Comparison of ENCODE assay signal across 9 mouse cellular contexts in the genomic region with DNA sequence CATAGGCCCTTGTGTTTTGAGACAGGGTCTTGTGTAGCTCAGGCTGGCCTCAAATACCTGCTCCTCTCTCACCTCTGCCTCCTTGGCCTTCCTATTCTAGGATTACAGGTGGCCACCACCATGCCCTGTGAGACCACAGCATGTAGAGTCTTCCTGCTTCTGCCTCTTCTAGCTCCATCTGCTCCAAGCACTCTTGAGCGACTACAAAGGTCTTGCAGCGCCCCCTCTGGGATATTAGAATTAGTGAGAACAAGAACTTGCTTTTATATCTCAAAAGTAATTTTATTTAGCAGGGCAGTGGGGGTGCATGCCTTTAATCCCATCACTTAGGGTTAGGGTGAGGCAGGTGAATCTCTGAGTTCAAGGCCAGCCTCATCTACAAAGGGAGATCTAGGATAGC.
DNase-seq lines count a peak whose midpoint lies in the region; ATAC-seq and TF ChIP-seq lines count a peak whose summit lies in the region.
"Had no signal": no experiment of that assay in that cellular context is flagged by ENCODE, and none has a peak within 500 bp of the region (broad histone marks: within the 10 kb centered on the region; RNA-seq: fewer than 3 reads in every experiment).

No protein-coding gene starts in this region.

- TF ChIP-seq EP300 in stomach, postnatal 0 days (optimal IDR thresholded peaks at IDR 0.05): no peak

- no peak overlapping the region for H3K27ac ChIP-seq in stomach, postnatal 0 days (replicated peaks)
- no peak overlapping the region for H3K27ac ChIP-seq in hindbrain, embryonic 12.5 days
- H3K27ac ChIP-seq: limb, embryonic 13.5 days had no signal

- H3K4me1 ChIP-seq in stomach, postnatal 0 days (replicated peaks; ENCODE audit: control insufficient read depth, insufficient read depth): peaks cover 4% of the 10 kb centered on the region
- peaks cover 15% of the 10 kb centered on the region for H3K4me1 ChIP-seq in hindbrain, embryonic 12.5 days

- no peak overlapping the region for H3K9ac ChIP-seq in stomach, postnatal 0 days (ENCODE audit: low read length)
- H3K9ac ChIP-seq in hindbrain, embryonic 12.5 days: no peak overlapping the region
- H3K9ac ChIP-seq: limb, embryonic 13.5 days had no signal

- no peak overlapping the region for H3K4me2 ChIP-seq in stomach, postnatal 0 days (replicated peaks; ENCODE audit: low read depth)
- no peak overlapping the region for H3K4me2 ChIP-seq in hindbrain, embryonic 12.5 days (replicated peaks)
- H3K4me2 ChIP-seq: limb, embryonic 13.5 days had no signal

- peak; percentile 53 for DNase-seq in kidney, postnatal 14 days
- DNase-seq in kidney, adult 11 months: no peak
- DNase-seq in MEL-GATA-1-ER (ENCODE audit: extremely low read depth, low read depth): peak; percentile 85
- peak; percentile 47 for DNase-seq in stomach, postnatal 0 days (ENCODE audit: low spot score)
- no peak for DNase-seq in adrenal gland, postnatal 25 days

- TF ChIP-seq CTCF in stomach, postnatal 0 days (IDR thresholded peaks at IDR 0.05; ENCODE audit: low read depth): peak; percentile 72

- H3K36me3 ChIP-seq in stomach, postnatal 0 days (ENCODE audit: control insufficient read depth, insufficient read depth, low read length): no peaks in the 10 kb centered on the region
- H3K36me3 ChIP-seq in hindbrain, embryonic 12.5 days: no peaks in the 10 kb centered on the region
- H3K36me3 ChIP-seq: limb, embryonic 13.5 days had no signal

- no peaks in the 10 kb centered on the region for H3K27me3 ChIP-seq in stomach, postnatal 0 days (ENCODE audit: control insufficient read depth, insufficient read depth, low read length)
- H3K27me3 ChIP-seq in hindbrain, embryonic 12.5 days: peaks cover 9% of the 10 kb centered on the region; the same call in 1 of the 2 replicates

- no peaks in the 10 kb centered on the region for H3K9me3 ChIP-seq in stomach, postnatal 0 days (ENCODE audit: control insufficient read depth, low read length)
- no peaks in the 10 kb centered on the region for H3K9me3 ChIP-seq in hindbrain, embryonic 12.5 days (replicated peaks)
- H3K9me3 ChIP-seq: limb, embryonic 13.5 days had no signal

- H3K4me3 ChIP-seq in stomach, postnatal 0 days (ENCODE audit: low read depth, low read length): no peak overlapping the region
- H3K4me3 ChIP-seq in hindbrain, embryonic 12.5 days: no peak overlapping the region
- H3K4me3 ChIP-seq: limb, embryonic 13.5 days had no signal

- ATAC-seq in CD4-positive, CD25-positive, alpha-beta regulatory T cell, adult 4 months: peak; percentile 26
- ATAC-seq in erythroid progenitor cell, adult 5-6 weeks (replicated peaks; ENCODE audit: low FRiP score, poor library complexity, severe bottlenecking): 0 out of 2 replicates have a peak, but pooled peaks have one; percentile 20
- ATAC-seq in stomach, postnatal 0 days (ENCODE audit: low FRiP score, low TSS enrichment): no peak
- ATAC-seq in hindbrain, embryonic 12.5 days (ENCODE audit: low FRiP score): no peak

- WGBS in stomach, postnatal 0 days: 32% methylated on average over 2 of the region's 2 CpGs
- 35% methylated on average over 2 of the region's 2 CpGs for WGBS in hindbrain, embryonic 12.5 days

Comparison
In these comparisons a context has a peak if more than half of its experiments do, and no peak if none do; other contexts are left out.
1. DNase-seq: peak in kidney, postnatal 14 days (single experiment), MEL-GATA-1-ER (single experiment) and stomach, postnatal 0 days (single experiment); none in kidney, adult 11 months (single experiment) and adrenal gland, postnatal 25 days (single experiment).
2. ATAC-seq: peak in CD4-positive, CD25-positive, alpha-beta regulatory T cell, adult 4 months (single experiment) and erythroid progenitor cell, adult 5-6 weeks (single experiment); none in stomach, postnatal 0 days (single experiment) and hindbrain, embryonic 12.5 days (single experiment).